Mouse (Mus musculus) liver, postnatal 0 days (tissue): Measurements from ENCODE around the gene Tcl1b3.
"Not testable (repeated sequence)": the region's sequence is repeated elsewhere in the genome, so short reads cannot be mapped to it uniquely, and the experiment has no call there.

Source experiments
- CTCF ChIP-seq: sonication (generic); IDR thresholded peaks from 2 replicates; pipeline ENCODE4 v1.5.1; 2016; ENCODE audit warnings: antibody characterized with exemption, low read depth
- EP300 ChIP-seq: IDR thresholded peaks from 2 replicates; pipeline ENCODE4 v1.6.1; 2016; ENCODE audit warnings: antibody characterized with exemption, low read depth, mild to moderate bottlenecking

- TF ChIP-seq CTCF, result peak; percentile 53
- TF ChIP-seq EP300, result not testable (repeated sequence)
Observed at GRCm38 (mm10) chr12:105174318-105174717, 16.5 kb upstream of the Tcl1b3 start.
